Mouse (Mus musculus) ZHBTc4 (cell line): Measurements from ENCODE around the gene Ndufa5.

Source experiments
- DNase-seq: peaks from one replicate; pipeline ENCODE4 v3.0.0-alpha.2; 2011; ENCODE audit warnings: low read depth, low spot score

Ndufa5 gene

GRCm38 (mm10) chr6:24525705-24526104 lies 2.1 kb downstream of the Ndufa5 start:
- DNase-seq: no peak

- DNase-seq: peak; percentile 44
These were observed 11.6 kb downstream of the Ndufa5 start for GRCm38 (mm10) chr6:24516197-24516596.

GRCm38 (mm10) chr6:24514552-24515284 lies 13.1 kb downstream of the Ndufa5 start, which contains the start of gene Iqub:
Gene Iqub, minus strand, starts transcription at chr6:24515067.
- DNase-seq: peak; percentile 59

- no peak for DNase-seq
These were observed 23.7 kb downstream of the Ndufa5 start for GRCm38 (mm10) chr6:24504141-24504540.

GRCm38 (mm10) chr6:24490341-24490740 lies 37.5 kb downstream of the Ndufa5 start:
- peak; percentile 13 for DNase-seq

- DNase-seq: no peak
These were observed 41.3 kb downstream of the Ndufa5 start for GRCm38 (mm10) chr6:24486530-24486929.

GRCm38 (mm10) chr6:24470571-24471132 lies 57.2 kb downstream of the Ndufa5 start:
- no peak for DNase-seq

GRCm38 (mm10) chr6:24470135-24470534 lies 57.7 kb downstream of the Ndufa5 start:
- no peak for DNase-seq
